Comparison of ENCODE assay signal across 20 mouse cellular contexts in genomic region chr12:16233559-16233958, GRCm38 (mm10).
DNase-seq lines count a peak whose midpoint lies in the region; ATAC-seq and TF ChIP-seq lines count a peak whose summit lies in the region.
"Had no signal": no experiment of that assay in that cellular context is flagged by ENCODE, and none has a peak within 500 bp of the region (broad histone marks: within the 10 kb centered on the region; RNA-seq: fewer than 3 reads in every experiment).

No protein-coding gene starts in this region.

- no peak overlapping the region for H3K4me3 ChIP-seq in kidney, postnatal 0 days (replicated peaks; ENCODE audit: low read depth, low read length)
- H3K4me3 ChIP-seq in kidney, embryonic 14.5 days (ENCODE audit: low read length): no peak overlapping the region
- no peak overlapping the region for H3K4me3 ChIP-seq in midbrain, embryonic 10.5 days
- H3K4me3 ChIP-seq: embryonic facial prominence, embryonic 10.5 days; forebrain, embryonic 12.5 days; heart, embryonic 15.5 days; liver, embryonic 12.5 days; midbrain, embryonic 12.5 days; neural tube, embryonic 12.5 days had no signal

- 83% methylated on average over 3 of the region's 3 CpGs for WGBS in kidney, postnatal 0 days
- WGBS in kidney, embryonic 14.5 days: 76% methylated on average over 3 of the region's 3 CpGs
- 87% methylated on average over 3 of the region's 3 CpGs for WGBS in midbrain, embryonic 10.5 days

- TF ChIP-seq CTCF in kidney, postnatal 0 days (IDR thresholded peaks at IDR 0.05; ENCODE audit: low read depth): peak; percentile 8; the same call in 1 of the 2 replicates

- H3K9ac ChIP-seq in kidney, postnatal 0 days (ENCODE audit: low read depth, low read length): no peak overlapping the region
- no peak overlapping the region for H3K9ac ChIP-seq in kidney, embryonic 14.5 days (ENCODE audit: low read depth, low read length)
- H3K9ac ChIP-seq: forebrain, embryonic 12.5 days; heart, embryonic 15.5 days; liver, embryonic 12.5 days; lung, embryonic 14.5 days; midbrain, embryonic 12.5 days; neural tube, embryonic 12.5 days had no signal

- no peaks in the 10 kb centered on the region for H3K36me3 ChIP-seq in kidney, postnatal 0 days (ENCODE audit: insufficient read depth, low read length)
- H3K36me3 ChIP-seq in kidney, embryonic 14.5 days (ENCODE audit: control insufficient read depth, insufficient read depth, low read length): no peaks in the 10 kb centered on the region
- H3K36me3 ChIP-seq in midbrain, embryonic 10.5 days: no peaks in the 10 kb centered on the region
- H3K36me3 ChIP-seq: embryonic facial prominence, embryonic 10.5 days; forebrain, embryonic 12.5 days; heart, embryonic 15.5 days; liver, embryonic 12.5 days; midbrain, embryonic 12.5 days; neural tube, embryonic 12.5 days had no signal

- no peaks in the 10 kb centered on the region for H3K27me3 ChIP-seq in kidney, postnatal 0 days (ENCODE audit: insufficient read depth, low read length)
- H3K27me3 ChIP-seq in kidney, embryonic 14.5 days (ENCODE audit: control insufficient read depth, insufficient read depth, low read length): no peaks in the 10 kb centered on the region
- no peaks in the 10 kb centered on the region for H3K27me3 ChIP-seq in midbrain, embryonic 10.5 days (ENCODE audit: low read depth, poor library complexity, severe bottlenecking)
- H3K27me3 ChIP-seq: forebrain, embryonic 12.5 days; heart, embryonic 15.5 days; liver, embryonic 12.5 days; midbrain, embryonic 12.5 days; neural tube, embryonic 12.5 days had no signal

- H3K4me1 ChIP-seq in kidney, postnatal 0 days (replicated peaks; ENCODE audit: insufficient read depth, low read length): no peaks in the 10 kb centered on the region
- H3K4me1 ChIP-seq in kidney, embryonic 14.5 days (ENCODE audit: control insufficient read depth, insufficient read depth, low read length): 0 out of 2 replicates have a peak, but pooled peaks cover 4% of the 10 kb centered on the region
- no peaks in the 10 kb centered on the region; the same call in 1 of the 2 replicates for H3K4me1 ChIP-seq in midbrain, embryonic 10.5 days
- H3K4me1 ChIP-seq: embryonic facial prominence, embryonic 10.5 days; forebrain, embryonic 12.5 days; heart, embryonic 15.5 days; liver, embryonic 12.5 days; midbrain, embryonic 12.5 days; neural tube, embryonic 12.5 days had no signal

- DNase-seq in adrenal gland, postnatal 36 days: peak; percentile 5 to 24
- no peak for DNase-seq in adrenal gland, adult 18-20 months (ENCODE audit: low spot score in 2 of 2)
- no peak for DNase-seq in kidney, postnatal 0 days (ENCODE audit: low spot score)
- DNase-seq in thymus, postnatal 4 days: peak; percentile 13
- no peak for DNase-seq in thymus, postnatal 0 days (ENCODE audit: low spot score)
- DNase-seq in embryo, embryonic 10 days (ENCODE audit: low spot score): no peak
- DNase-seq in midbrain, embryonic 10.5 days (ENCODE audit: low spot score): no peak
- DNase-seq: cerebellum, adult 2 months; gastrocnemius, postnatal 25 days; layer of hippocampus, adult 9-11 months; lung, embryonic 14.5 days had no signal

- no peak overlapping the region for H3K27ac ChIP-seq in kidney, postnatal 0 days
- H3K27ac ChIP-seq in kidney, embryonic 14.5 days (ENCODE audit: low read depth, low read length): no peak overlapping the region
- H3K27ac ChIP-seq in midbrain, embryonic 10.5 days (replicated peaks): no peak overlapping the region
- H3K27ac ChIP-seq: embryonic facial prominence, embryonic 10.5 days; forebrain, embryonic 12.5 days; heart, embryonic 15.5 days; liver, embryonic 12.5 days; macrophage; midbrain, embryonic 12.5 days; neural tube, embryonic 12.5 days had no signal

- no peak overlapping the region for H3K4me2 ChIP-seq in kidney, postnatal 0 days (ENCODE audit: low read length)
- H3K4me2 ChIP-seq in kidney, embryonic 14.5 days (replicated peaks; ENCODE audit: low read depth, low read length): no peak overlapping the region
- H3K4me2 ChIP-seq: forebrain, embryonic 12.5 days; heart, embryonic 15.5 days; liver, embryonic 12.5 days; lung, embryonic 14.5 days; midbrain, embryonic 12.5 days; neural tube, embryonic 12.5 days had no signal

- no peaks in the 10 kb centered on the region for H3K9me3 ChIP-seq in kidney, postnatal 0 days (replicated peaks; ENCODE audit: low read length)
- H3K9me3 ChIP-seq in kidney, embryonic 14.5 days (ENCODE audit: control insufficient read depth, low read length): no peaks in the 10 kb centered on the region
- no peaks in the 10 kb centered on the region for H3K9me3 ChIP-seq in midbrain, embryonic 10.5 days (replicated peaks)
- H3K9me3 ChIP-seq: embryonic facial prominence, embryonic 10.5 days; forebrain, embryonic 12.5 days; heart, embryonic 15.5 days; liver, embryonic 12.5 days; midbrain, embryonic 12.5 days; neural tube, embryonic 12.5 days had no signal

- ATAC-seq in kidney, postnatal 0 days (replicated peaks; ENCODE audit: low FRiP score, low read depth): no peak
- ATAC-seq in kidney, embryonic 14.5 days (ENCODE audit: low FRiP score, low TSS enrichment): no peak
- ATAC-seq: hindbrain, embryonic 16.5 days; liver, embryonic 12.5 days had no signal

Comparison
In these comparisons a context has a peak if more than half of its experiments do, and no peak if none do; other contexts are left out.
1. DNase-seq: peak in adrenal gland, postnatal 36 days (2 of 2) and thymus, postnatal 4 days (single experiment); none in adrenal gland, adult 18-20 months (0 of 2), kidney, postnatal 0 days (single experiment), thymus, postnatal 0 days (single experiment), embryo, embryonic 10 days (single experiment) and midbrain, embryonic 10.5 days (single experiment).